Mouse (Mus musculus): ENCODE results near the gene Sik2.
A peak's percentile ranks its signal among the peaks of the same experiment; 100 is the strongest.

The Sik2 gene

DNA sequence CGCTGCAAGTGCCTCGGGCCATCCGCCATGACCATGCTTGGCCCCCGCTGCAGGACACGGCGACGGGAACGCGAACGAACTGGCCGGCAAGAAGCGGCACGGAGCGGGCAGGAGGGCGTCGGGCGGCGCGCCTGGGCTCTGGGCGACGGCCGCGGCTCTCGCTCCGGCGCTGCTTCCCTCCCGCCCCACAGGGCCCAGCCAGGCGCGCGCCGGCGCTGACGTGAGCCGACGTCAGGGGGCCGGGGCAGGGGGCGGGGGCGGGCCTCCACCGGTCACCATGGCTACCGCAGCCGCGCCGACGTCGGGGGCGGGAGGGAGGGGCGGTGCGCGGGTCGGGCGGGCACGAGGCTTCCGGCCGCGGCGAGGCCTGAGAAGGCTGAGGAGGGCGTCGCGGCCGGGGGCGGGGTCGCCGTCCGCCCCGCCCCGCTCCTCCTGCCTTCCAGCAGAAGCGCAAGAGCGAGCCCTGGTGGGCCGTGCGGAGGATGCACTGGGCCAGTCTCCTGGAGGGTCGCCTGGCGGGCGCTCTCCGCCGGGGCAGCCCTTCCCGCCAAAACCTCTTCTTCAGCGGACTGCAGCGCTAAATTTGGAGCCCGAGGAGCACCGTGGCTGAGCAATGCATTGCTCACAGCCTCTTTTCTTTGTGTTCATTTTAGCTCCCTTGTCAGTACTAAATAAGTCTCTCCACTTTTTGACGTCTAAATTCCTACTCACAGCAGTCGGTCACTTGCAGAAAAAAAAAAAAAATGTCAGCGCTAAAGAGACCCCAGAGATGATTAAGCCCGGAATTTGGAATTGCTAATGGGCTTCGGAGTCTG lies at the start of gene Sik2:
Gene Sik2, minus strand, starts transcription at position 233 of the 815 bp plus-strand sequence.
- DNase-seq: peak; percentile 91 to 93

DNA sequence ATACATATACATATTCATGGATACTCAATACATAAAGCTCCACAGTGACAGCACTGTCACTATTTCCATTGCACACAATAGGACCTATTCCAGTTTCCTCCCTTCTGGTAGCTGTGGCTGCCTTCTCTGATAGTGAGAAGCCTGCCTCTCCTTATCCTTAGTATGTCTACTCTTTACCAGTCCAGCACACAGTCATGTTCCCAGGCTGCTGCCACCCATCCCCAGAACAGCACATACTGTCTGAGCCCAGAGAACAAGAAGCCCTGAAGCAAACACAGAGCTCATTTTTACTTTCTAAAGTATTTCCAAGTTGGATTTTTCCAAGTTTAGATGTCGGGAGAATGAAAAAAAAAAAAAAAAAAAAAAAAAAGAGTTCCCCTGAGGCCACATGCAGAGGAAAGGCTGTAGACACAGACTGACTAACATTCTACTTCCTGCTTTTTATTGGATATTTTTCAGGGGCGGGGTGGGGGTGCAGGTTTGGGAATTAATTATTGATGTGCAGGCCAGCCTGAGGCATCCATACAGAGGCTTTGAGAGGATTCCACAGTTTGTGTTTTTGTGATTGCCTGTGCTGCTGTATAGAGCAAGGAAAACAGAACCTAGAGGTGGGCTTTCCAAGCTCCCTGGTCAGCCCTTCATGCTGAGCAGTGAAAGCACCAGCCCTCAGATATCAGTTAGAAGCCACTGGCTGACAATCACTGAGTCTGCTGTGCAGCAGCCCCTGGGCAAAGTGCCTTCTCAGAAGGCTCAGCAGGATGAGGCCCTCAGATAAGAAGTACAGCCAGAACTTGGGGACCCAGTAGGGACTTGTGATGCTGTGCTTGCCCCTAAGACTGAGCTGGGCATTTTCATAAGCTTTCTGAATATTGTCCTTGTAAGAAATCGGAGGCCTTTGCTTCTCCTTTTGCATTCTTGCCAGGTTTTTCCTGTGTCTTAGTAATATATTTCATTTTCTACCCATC lies 47.8 kb upstream of the Sik2 start:
- no peak for DNase-seq

- no peak for DNase-seq
Measured at GRCm38 (mm10) chr9:51052180-51052579, 43.3 kb upstream of the Sik2 start.

- no peak for DNase-seq
Measured at GRCm38 (mm10) chr9:51042136-51042535, 33.3 kb upstream of the Sik2 start.

- DNase-seq: no peak
Measured at GRCm38 (mm10) chr9:51041491-51041980, 32.7 kb upstream of the Sik2 start.

DNA sequence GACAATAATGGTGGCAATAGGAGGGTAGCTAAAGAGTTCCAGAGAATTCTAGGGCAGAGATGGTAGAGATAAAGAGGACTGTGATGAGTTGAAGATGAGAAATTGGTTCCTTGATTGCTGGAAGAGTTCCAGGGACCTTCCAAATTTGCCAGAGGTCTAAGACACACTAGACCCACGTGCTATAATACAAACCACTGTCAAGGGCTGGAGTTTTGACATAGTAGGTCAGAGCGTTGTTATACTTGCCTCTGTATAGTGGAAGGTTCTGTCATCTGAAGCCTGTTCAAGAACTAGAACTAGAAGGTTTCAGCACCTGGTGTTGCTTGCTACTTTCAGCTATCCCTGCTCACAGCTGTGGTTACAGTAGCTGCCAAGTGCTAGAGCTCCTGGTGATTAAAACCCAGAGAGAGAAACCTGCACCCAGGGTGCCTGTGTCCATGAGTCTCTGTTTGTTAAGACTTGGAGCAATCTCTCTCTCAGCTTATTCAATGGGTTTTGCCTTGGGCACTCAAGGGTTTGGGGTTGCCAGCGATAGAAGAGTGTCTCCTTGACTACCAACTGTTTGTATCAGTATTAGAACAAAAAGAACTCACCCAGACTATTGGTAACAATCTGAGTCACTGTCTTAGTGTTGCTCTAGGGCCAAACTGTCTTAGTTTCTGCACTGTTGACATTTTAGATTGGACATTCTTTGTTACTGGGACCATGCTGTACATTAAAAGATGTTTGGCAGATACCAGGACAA lies 24.1 kb upstream of the Sik2 start:
- DNase-seq: no peak

- no peak for DNase-seq
Measured at GRCm38 (mm10) chr9:51032291-51032690, 23.4 kb upstream of the Sik2 start.

- no peak for DNase-seq
Measured at GRCm38 (mm10) chr9:51031603-51032002, 22.7 kb upstream of the Sik2 start.

GRCm38 (mm10) chr9:51030147-51030546 lies 21.3 kb upstream of the Sik2 start:
- no peak for DNase-seq

DNA sequence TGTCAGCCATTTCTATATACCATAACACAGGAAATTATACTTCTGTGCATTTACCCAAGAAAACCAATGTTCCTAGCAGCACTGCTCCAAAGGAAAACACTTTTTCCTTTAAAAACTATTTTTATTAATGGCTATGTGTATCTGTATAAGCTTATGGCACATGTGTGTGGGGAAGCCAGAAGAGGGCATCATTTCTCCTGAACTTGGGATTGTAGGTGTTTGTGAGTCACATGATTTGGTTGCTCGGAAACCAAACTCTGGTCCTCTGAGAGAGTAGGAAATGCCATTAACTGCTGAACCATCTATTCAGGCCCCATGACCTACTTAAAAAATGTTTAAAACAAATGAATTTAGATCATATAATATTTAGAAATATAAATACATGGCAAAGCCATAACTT lies 18.1 kb upstream of the Sik2 start:
- DNase-seq: no peak

- no peak for DNase-seq
Measured at GRCm38 (mm10) chr9:51021123-51021795, 12.4 kb upstream of the Sik2 start.

DNA sequence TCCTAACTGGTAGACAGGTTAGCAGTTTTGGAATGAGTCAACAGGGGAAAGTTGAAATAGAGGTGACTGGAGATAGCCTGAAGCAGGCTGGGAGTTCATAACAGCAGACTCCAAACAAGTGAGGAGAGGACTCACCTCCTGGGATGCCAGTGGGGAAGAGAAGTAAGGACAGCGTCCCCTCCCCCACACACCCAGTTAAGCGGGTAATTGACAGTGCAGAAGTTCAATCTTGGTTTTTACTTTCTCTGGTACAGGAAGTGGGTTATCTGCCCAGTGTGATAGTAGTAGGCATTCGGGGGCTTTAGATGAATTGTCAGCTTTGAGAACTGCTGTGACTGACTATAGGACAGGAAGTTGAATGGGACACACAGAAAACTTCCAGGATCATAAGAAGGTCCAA lies 11.5 kb upstream of the Sik2 start:
- peak; percentile 2 to 15 for DNase-seq

GRCm38 (mm10) chr9:51019670-51020069 lies 10.8 kb upstream of the Sik2 start:
- no peak for DNase-seq

DNA sequence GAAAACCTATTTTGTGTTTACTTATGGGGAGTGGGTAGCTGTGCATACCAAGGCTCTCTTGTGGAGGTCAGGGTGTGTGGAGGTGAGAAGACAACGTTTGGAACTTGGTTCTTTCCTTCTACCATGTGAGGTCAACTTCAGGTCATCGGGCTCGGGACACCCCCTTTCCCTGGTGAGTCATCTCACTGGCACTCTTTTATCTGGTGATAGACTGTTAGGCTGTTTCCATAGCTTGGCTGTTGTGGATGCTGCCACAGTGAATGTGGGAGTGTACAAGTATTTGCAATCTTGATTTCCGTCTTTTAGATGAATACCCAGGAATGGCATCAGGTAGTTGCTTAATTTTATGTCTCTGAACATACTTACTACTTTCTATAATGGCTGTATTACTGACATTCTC lies 6.9 kb upstream of the Sik2 start:
- no peak for DNase-seq

DNA sequence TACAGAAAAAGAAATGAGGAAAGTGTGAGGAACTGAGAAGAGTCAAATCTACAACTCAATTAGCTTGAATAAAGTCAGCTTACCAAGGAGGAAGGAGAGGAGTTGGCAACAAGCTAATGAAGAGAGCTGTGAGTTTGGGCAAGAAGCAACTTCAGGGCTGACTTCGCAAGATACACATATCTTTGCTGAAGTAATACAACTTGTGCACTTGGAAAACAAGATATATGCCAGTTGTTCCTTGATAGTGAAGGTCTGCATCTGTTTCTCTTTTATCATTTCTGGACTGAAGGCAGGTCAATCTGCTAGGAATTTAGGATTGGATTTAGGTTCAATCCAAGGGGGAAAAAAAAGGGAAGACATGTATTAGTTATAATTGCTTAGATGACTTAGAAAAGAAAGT lies 4.8 kb upstream of the Sik2 start:
- no peak for DNase-seq

DNA sequence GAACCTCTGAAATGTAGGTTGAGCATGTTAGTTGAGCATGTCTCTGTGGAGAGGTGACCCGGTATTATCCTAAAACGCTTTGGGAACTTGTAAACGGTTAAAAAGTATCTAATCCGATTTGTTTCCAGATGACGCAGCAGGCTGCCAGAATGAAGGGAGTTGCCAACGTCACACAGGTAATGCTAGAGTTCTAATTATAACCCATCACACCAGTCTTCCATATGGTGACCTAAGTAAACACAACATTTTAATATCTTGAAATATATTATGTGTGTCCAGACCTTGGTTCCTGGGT lies 730 bp upstream of the Sik2 start:
- DNase-seq: peak in 1 of 2 experiments; percentile 7

GRCm38 (mm10) chr9:51008068-51008840 lies 619 bp downstream of the Sik2 start:
- DNase-seq: no peak

- no peak for DNase-seq
Measured at GRCm38 (mm10) chr9:51007726-51008067, 1.2 kb downstream of the Sik2 start.

DNA sequence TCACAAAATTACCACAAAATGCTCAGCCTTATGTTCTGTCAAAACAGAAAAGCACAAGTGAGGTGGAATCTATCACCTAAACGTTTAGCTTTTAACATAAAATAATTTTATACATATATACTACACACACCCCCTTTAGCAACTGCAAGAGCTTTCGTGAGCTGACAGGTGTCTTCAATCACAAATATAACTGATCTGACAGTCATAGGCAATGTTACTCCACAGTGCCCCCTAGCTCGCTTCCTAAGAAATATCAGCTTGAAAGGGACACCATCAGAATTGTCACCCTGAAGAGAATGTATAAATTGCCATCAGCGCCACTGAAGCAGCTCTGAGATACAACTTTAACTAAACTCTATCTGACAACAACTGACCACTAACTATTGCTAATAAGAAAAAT lies 2.0 kb downstream of the Sik2 start:
- DNase-seq: peak; percentile 66 to 72

DNA sequence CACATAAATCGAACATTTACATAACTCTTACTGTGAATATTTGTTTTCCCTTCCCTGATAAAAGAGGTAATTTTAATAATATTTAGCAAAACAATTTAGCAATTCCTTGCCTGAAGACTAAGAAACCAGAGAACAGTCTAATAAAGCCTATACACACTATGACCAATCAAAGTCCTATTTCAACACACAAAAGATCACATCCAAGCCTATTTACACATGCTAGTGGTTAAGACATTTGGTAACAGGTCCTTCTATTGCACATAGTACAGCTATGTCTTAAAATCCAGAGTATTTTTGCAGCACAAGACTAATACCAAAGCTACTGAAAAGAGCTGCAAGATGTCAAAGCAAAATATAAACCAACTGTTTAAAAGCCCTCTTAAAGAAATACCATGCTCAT lies 4.8 kb downstream of the Sik2 start:
- no peak for DNase-seq

DNA sequence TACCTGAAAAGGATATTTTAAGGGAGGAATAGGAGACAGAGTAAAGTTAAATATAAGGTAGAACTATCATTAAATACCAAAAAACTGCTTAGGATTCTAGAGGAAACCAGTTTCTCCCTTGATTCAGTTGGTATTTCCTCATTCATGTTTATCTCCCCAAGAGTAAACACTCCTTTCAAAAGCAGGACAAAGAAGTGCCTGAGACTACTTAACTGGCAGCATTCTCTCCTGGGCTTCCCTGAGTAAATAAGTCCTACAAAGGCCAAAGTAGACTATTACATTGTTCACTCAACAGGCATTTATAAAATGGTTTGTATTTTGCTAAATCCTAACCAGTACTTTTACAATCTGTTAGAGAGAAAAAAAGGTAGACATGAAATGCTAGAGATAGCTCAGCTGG lies 22.2 kb downstream of the Sik2 start:
- DNase-seq: no peak

DNA sequence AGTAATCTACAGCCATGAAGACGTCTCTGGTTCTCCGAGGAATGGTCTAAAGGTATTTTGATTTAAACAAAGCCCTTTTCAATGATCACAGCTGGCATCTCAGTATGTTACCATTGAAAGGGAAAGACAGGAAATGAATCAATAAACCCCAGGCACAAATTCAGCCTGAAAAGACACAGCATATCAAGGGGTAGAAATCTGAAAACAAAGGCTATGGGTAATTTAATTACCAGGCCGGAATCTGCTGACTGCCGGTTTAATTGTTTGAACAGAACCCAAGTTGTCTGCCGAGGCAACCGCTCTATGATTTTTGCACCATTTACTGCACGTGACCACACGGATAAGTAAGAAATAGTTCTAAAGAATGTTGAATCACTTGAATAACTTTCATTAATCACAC lies 22.8 kb downstream of the Sik2 start:
- no peak for DNase-seq
